Mouse (Mus musculus) 416B (cell line): ENCODE data around the gene Cd163l1.

Source experiments
- DNase-seq: peaks from one replicate; pipeline ENCODE4 v3.0.0; 2011; ENCODE audit warnings: low read depth

The Cd163l1 gene

GRCm38 (mm10) chr7:140217967-140218366, at the start of gene Cd163l1:
Gene Cd163l1, plus strand, starts transcription at chr7:140218267.
- DNase-seq: no peak

DNA sequence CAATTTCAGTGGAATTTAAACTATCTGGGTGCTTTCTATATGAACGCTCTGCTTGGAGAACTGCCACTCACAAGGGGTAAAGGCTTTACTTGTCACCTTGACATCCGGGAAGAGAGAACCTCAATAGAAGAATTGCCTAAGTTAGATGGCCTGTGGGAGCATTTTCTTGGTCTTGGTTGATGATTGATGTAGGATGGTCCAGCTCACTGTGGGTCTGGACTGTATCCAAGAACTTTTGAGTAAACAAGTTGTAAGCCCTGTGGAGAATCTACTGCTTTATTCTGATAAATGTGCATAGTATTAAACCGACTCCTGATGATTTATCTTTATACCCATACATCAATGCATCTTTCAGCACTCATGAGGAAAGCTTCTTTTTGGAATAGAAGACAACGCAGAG, 48.7 kb upstream of the Cd163l1 start:
- DNase-seq: no peak

DNA sequence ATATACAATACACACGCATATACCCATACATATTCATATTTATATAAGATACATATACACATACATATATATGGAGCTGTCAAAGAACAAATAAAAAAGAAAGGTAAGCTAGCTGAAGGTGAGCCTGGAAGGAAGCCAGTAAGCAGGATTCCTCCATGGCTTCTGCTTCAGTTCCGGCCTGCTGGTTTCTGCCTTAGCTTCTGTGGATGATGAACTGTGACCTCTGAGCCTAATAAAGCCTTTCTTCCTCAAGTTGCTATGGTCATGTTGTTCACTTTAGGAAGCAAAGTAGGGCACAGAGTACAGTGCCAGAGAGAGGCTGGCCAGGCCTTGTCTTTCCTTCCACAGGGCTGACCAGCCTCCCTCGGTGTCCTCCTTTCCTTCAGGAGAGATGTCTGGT, 47.2 kb upstream of the Cd163l1 start:
- DNase-seq: no peak

DNA sequence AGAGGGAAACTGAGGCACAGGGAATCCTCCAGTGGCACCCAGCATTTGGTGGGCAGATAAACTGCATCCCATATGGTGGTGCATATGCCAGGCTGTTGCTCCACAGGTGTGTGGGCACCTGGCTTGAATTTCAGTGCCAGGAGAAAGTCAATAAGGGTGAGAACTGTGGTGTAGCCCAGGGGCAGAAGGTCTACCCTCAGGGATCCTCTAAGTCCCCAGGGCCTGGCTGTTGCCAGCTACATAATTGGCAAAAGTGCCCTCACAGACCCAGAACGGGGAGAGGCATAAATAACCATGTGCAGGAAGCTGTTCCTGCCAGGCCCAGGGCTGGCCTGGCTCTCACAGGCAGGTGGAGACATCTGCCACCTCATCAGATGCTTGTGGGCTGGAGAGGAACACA, 45.1 kb upstream of the Cd163l1 start, which contains the start of gene Olfr523:
Gene Olfr523 (plus strand): TSS at position 282 of the 400 bp plus-strand sequence.
- DNase-seq: no peak

GRCm38 (mm10) chr7:140179176-140179575, 38.9 kb upstream of the Cd163l1 start:
- DNase-seq: no peak

DNA sequence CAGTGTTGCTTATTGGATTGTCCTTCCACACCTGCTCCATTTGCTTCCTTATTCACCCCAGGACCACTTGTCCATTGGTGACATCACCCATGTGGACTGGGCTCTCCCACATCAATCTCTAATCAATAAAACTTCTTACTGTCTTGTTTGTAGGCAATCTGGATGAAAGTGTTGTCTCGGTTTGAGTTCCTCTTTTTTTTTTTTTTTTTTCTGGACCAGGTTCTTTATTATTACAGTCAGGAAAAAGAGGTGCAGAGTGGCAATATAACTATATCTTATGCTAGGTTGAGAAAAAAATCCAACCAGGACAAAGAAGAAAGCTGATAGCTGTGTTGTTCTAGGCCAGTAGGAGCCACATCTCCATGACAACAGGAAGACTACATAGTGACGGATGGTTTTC, 37.4 kb upstream of the Cd163l1 start:
- DNase-seq: no peak

DNA sequence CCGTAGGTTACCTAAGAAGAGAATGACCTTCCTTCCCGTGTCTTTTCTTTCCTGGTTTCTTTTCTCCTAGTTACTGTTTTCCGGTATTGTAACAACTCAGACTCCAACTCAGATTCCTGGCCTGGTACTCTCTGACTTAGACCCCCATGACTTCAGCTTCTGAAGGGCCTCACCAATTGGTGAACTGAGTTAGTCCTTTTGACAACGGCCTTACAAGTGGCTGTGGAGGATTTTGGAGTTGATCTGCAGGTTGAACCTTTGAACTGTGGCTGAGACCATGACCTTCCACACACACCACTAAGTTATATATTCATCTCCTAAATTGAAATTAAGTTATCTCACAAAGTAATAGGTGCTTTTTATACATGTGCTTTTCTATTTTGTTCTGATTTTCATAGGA, 33.9 kb upstream of the Cd163l1 start:
- no peak for DNase-seq

- DNase-seq: peak; percentile 33
Measured at GRCm38 (mm10) chr7:140186646-140187620, 31.1 kb upstream of the Cd163l1 start.

- no peak for DNase-seq
Measured at GRCm38 (mm10) chr7:140187721-140188390, 30.2 kb upstream of the Cd163l1 start.

GRCm38 (mm10) chr7:140188391-140189328, 29.4 kb upstream of the Cd163l1 start:
- DNase-seq: peak; percentile 65

GRCm38 (mm10) chr7:140190435-140190834, 27.6 kb upstream of the Cd163l1 start:
- no peak for DNase-seq

GRCm38 (mm10) chr7:140192445-140192844, 25.6 kb upstream of the Cd163l1 start:
- DNase-seq: no peak

DNA sequence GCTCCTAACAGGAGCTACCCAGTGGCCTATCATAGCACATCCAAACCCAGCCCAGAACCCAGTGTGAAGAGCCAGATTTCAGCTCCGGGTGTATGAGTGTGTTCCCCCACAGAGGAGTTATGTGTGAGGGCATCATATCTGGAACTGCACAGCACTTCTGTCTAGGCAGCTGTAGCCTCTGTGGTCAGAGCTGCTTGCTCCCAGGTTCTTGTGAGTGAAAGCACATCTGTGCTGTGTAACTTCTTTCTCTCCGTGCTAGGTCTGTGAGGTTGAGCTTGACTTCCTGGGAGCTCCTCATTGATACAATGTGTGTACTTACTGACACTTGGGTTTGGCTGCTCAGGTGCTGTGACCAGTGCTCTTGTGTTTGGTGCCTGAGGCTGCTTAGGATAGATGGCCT, 25.2 kb upstream of the Cd163l1 start:
- DNase-seq: no peak

DNA sequence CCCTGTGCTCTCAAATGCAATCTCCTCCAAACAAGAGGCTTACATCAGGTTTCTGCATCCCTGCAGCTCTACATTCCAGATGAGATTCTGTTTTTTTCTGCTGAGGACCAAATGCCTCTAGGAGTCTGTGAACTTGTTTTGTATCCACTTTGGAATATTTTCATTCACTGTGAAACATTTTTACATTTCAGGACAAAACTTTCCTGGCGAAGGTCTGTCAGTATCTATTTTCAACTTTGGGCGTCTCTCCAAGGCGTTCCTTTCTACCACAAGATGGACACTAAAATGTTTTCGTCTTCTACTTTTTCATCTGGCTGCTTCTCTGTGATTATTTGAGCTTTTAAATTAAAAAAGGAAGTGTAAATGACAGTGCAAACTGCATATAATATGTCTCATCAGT, 24.0 kb upstream of the Cd163l1 start:
- no peak for DNase-seq

DNA sequence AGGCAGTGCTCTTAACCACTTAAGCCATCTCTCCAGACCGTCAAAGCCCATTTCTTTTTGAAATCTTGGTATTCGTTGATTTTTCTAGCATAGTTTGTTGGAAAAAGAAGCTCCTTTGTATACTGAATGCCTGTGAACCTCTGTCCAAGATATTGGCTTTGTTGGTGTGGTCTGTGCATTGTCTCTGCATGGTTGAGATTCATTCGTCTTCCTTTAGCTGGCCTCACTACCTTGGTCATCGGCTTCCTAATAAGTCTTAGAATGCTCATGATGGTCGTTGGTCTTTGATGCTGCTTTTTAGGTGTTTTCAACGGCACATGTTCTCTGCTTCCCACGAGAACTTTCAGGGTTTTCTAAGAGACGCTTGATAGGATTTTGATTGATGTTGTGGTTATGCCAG, 22.1 kb upstream of the Cd163l1 start:
- DNase-seq: no peak

GRCm38 (mm10) chr7:140201090-140201489, 17.0 kb upstream of the Cd163l1 start:
- DNase-seq: no peak

DNA sequence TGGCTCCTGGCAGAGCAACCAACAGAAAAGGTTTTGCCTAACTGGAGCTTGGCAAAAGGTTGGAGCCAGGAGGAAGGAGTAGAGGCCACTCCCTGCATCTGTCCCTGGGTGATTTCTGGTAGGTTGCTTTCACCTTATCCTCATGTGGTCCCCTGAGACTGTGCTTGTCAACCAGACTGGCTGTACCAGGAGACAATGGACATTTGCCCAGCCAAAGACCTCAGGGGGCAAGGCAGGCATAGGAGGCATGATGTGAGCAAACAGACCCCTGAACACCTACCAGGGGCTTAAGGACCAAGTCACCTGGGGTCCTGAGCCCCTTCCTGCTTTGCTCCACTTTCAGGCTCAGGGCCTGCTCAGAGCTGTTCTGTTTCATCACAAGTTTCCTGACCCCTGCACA, 12.2 kb upstream of the Cd163l1 start, which contains the start of gene Olfr524:
Gene Olfr524 (minus strand): TSS at position 101 of the 400 bp plus-strand sequence.
- DNase-seq: no peak

DNA sequence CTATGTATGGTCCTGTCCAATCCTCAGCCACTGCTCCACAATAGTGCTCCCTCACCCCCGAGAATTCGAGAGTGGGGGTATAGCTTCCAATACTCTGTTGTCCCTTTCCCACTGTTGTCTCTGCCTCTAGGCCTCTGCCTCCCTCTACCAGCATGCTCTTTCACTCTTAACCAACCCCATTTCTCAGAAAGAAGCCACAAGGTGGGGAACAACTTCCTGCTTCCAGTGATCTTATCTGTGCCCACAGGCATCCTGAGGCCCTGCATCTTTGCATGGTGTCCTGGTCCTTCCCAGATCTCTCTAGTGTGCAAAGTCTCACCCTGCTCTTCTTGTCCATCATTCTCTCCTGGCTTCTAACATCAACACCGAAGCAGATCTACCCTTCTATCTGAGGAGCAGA, 11.2 kb upstream of the Cd163l1 start:
- peak; percentile 20 for DNase-seq

GRCm38 (mm10) chr7:140208153-140208552, 9.9 kb upstream of the Cd163l1 start:
- DNase-seq: peak; percentile 16

DNA sequence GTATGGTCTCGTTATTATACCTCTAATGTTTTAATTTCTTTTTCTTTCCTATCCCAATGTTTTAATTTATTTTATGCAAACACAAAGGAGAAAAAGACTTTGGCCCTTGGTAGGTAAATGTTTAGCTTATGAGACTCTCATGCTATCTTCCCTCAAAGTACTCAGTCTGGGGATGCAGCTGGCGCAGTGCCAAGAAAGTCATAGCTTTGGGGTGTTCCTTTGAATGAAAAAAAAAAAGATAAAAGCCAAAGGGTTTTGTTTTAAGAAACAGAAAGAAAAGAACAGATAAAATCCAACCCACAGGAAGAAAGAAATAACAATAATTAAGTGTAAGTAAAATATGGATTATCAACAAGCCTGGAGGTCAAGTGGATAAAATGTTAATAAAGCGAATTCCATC, 9.4 kb upstream of the Cd163l1 start:
- peak; percentile 2 for DNase-seq

GRCm38 (mm10) chr7:140213841-140214240, 4.2 kb upstream of the Cd163l1 start:
- DNase-seq: no peak

- DNase-seq: peak; percentile 11
Measured at GRCm38 (mm10) chr7:140219268-140219667, 1.2 kb downstream of the Cd163l1 start.
